Mouse (Mus musculus) inflammation-experienced regulatory T-cells (primary cell): Measurements from ENCODE around the gene Gpr68. TPM values are rescaled to one million over a fixed set of nuclear protein-coding genes. Genes with fewer than 3 reads are reported as not detected.

Source experiments
- polyA plus RNA-seq, 2 experiments: library from polyadenylated mRNA; unstranded; fragments of 100-300 nt; shearing (Covaris generic); gene quantifications; one replicate each; pipeline ENCODE4 v1.2.1; 2017

The Gpr68 gene
- 100 to 1,000 TPM in 1 of 2 experiments, 10 to 100 TPM in 1; 93.3 to 138 TPM for polyA plus RNA-seq

GRCm38 (mm10) chr12:100907598-100908297, at the start of gene Gpr68:
TSS of gene Gpr68 (minus strand) at chr12:100908198.

Other genes with a start within 250 kb of the Gpr68 start
- 10 to 100 TPM; 10.1 to 23.7 TPM for gene Rps6ka5, start 181.2 kb downstream of the Gpr68 start, polyA plus RNA-seq
- gene Dglucy, start 129.1 kb downstream of the Gpr68 start, polyA plus RNA-seq, result 10 to 100 TPM in 1 of 2 experiments, 1 to 10 TPM in 1; 9.8 to 12.3 TPM
- gene Ccdc88c, start 120.9 kb upstream of the Gpr68 start, polyA plus RNA-seq, result 100 to 1,000 TPM; 120 to 133 TPM
- 100 to 1,000 TPM; 112 to 134 TPM for gene Ppp4r3a, start 175.5 kb upstream of the Gpr68 start, polyA plus RNA-seq